Mouse (Mus musculus): ENCODE results near the gene Syt13. TPM values are rescaled to one million over a fixed set of nuclear protein-coding genes. Genes with fewer than 3 reads are reported as not detected.

Syt13 gene
- total RNA-seq, 2 experiments from 2014 or later: 188 to 230 TPM

GRCm38 (mm10) chr2:92949518-92949917 lies 34.6 kb downstream of the Syt13 start:
- intact Hi-C loops (cut with DNase I): loop anchor here (2.0 kb wide), 1 partner anchor 15 kb away; no protein-coding TSS in a partner anchor
- no peak for DNase-seq (ENCODE audit: low spot score in 2 of 2)

GRCm38 (mm10) chr2:92953450-92953849 lies 38.6 kb downstream of the Syt13 start:
- intact Hi-C loops (cut with DNase I): loop anchor here (5.0 kb wide), 1 partner anchor 94 kb away; the partner anchor contains the start of gene Prdm11
- DNase-seq (ENCODE audit: low spot score in 2 of 2): no peak

GRCm38 (mm10) chr2:92954404-92955114 lies 39.7 kb downstream of the Syt13 start:
- peak; percentile 69 to 82 for DNase-seq (ENCODE audit: low spot score in 2 of 2)
- intact Hi-C loops (cut with DNase I): loop anchor here (1.0 to 5.0 kb wide), 2 partner anchors 39 to 93 kb away; partner anchors contain the start of genes Prdm11 and Syt13

GRCm38 (mm10) chr2:92956943-92957342 lies 42.0 kb downstream of the Syt13 start:
- intact Hi-C loops (cut with DNase I): no loop called here
- no peak for DNase-seq (ENCODE audit: low spot score in 2 of 2)

GRCm38 (mm10) chr2:92958640-92959039 lies 43.7 kb downstream of the Syt13 start:
- peak; percentile 51 to 67 for DNase-seq (ENCODE audit: low spot score in 2 of 2)
- intact Hi-C loops (cut with DNase I): no loop called here

GRCm38 (mm10) chr2:92964345-92964744 lies 49.4 kb downstream of the Syt13 start:
- DNase-seq (ENCODE audit: low spot score in 2 of 2): no peak
- intact Hi-C loops (cut with DNase I): no loop called here

- no peak for DNase-seq (ENCODE audit: low spot score in 2 of 2)
- intact Hi-C loops (cut with DNase I): no loop called here
Observed at GRCm38 (mm10) chr2:92966257-92966656, 51.4 kb downstream of the Syt13 start.

- DNase-seq (ENCODE audit: low spot score in 2 of 2): no peak
- intact Hi-C loops (cut with DNase I): no loop called here
Observed at GRCm38 (mm10) chr2:92967032-92967838, 52.3 kb downstream of the Syt13 start.

GRCm38 (mm10) chr2:92967839-92968166 lies 52.9 kb downstream of the Syt13 start:
- intact Hi-C loops (cut with DNase I): no loop called here
- no peak for DNase-seq (ENCODE audit: low spot score in 2 of 2)

- intact Hi-C loops (cut with DNase I): no loop called here
- DNase-seq (ENCODE audit: low spot score in 2 of 2): no peak
Observed at GRCm38 (mm10) chr2:92971069-92971468, 56.2 kb downstream of the Syt13 start.

GRCm38 (mm10) chr2:92971536-92971935 lies 56.6 kb downstream of the Syt13 start:
- intact Hi-C loops (cut with DNase I): no loop called here
- DNase-seq (ENCODE audit: low spot score in 2 of 2): no peak

- no peak for DNase-seq (ENCODE audit: low spot score in 2 of 2)
- intact Hi-C loops (cut with DNase I): no loop called here
Observed at GRCm38 (mm10) chr2:92972071-92972470, 57.2 kb downstream of the Syt13 start.

GRCm38 (mm10) chr2:92973646-92974045 lies 58.7 kb downstream of the Syt13 start:
- no peak for DNase-seq (ENCODE audit: low spot score in 2 of 2)
- intact Hi-C loops (cut with DNase I): no loop called here

GRCm38 (mm10) chr2:92975031-92975790 lies 60.3 kb downstream of the Syt13 start:
- no peak for DNase-seq (ENCODE audit: low spot score in 2 of 2)
- intact Hi-C loops (cut with DNase I): loop anchor here (5.0 kb wide), 1 partner anchor 82 kb away; no protein-coding TSS in a partner anchor

GRCm38 (mm10) chr2:92980165-92980564 lies 65.3 kb downstream of the Syt13 start:
- intact Hi-C loops (cut with DNase I): no loop called here

GRCm38 (mm10) chr2:92982591-92983272 lies 67.8 kb downstream of the Syt13 start:
- peak in 1 of 2 experiments; percentile 50 for DNase-seq (ENCODE audit: low spot score in 2 of 2)
- intact Hi-C loops (cut with DNase I): no loop called here

More at GRCm38 (mm10) chr2:92980165-92980564, 65.3 kb downstream of the Syt13 start:
- DNase-seq (ENCODE audit: low spot score in 2 of 2): no peak

- intact Hi-C loops (cut with DNase I): no loop called here
- DNase-seq (ENCODE audit: low spot score in 2 of 2): no peak
Observed at GRCm38 (mm10) chr2:92983273-92983620, 68.3 kb downstream of the Syt13 start.

GRCm38 (mm10) chr2:92984321-92985108 lies 69.6 kb downstream of the Syt13 start:
- intact Hi-C loops (cut with DNase I): no loop called here
- DNase-seq (ENCODE audit: low spot score in 2 of 2): no peak

- intact Hi-C loops (cut with DNase I): no loop called here
- DNase-seq (ENCODE audit: low spot score in 2 of 2): no peak
Observed at GRCm38 (mm10) chr2:92985171-92985570, 70.3 kb downstream of the Syt13 start.

Measured in left cerebral cortex, postnatal 25 days (tissue).